Mouse (Mus musculus) MEL (cell line): ENCODE data around the gene Wdr1. TPM values are rescaled to one million over a fixed set of nuclear protein-coding genes. Genes with fewer than 3 reads are reported as not detected.

ENCODE experiments used
- DNase-seq: peaks from one replicate; pipeline ENCODE4 v3.0.0; 2011; ENCODE audit warnings: low read depth, low spot score
- H3K27ac ChIP-seq: 2 replicates; pipeline ENCODE4 v1.5.1; 2012; ENCODE audit warnings: low read depth, mild to moderate bottlenecking, control low read depth, low read length, moderate library complexity; ENCODE audit not compliant: control insufficient read depth
- H3K27me3 ChIP-seq, 2 experiments: fragments of 150-350 bp in 1 of 2; sonication (generic) in 1 of 2; 2 replicates each; pipeline ENCODE4 v1.6.1; 2012; ENCODE audit warnings: low read length in 2 of 2, mild to moderate bottlenecking in 2 of 2, improper control_type of control experiment in 1 of 2, moderate library complexity in 1 of 2; ENCODE audit not compliant: insufficient read depth in 2 of 2, control insufficient read depth in 1 of 2
- H3K36me3 ChIP-seq, 2 experiments: 2 replicates each; pipeline ENCODE4 v1.6.1; 2012 to 2014; ENCODE audit warnings: low read length in 2 of 2, improper control_type of control experiment in 1 of 2, inconsistent platforms in 1 of 2, mild to moderate bottlenecking in 1 of 2; ENCODE audit not compliant: insufficient read depth in 2 of 2, control insufficient read depth in 1 of 2
- H3K4me1 ChIP-seq, 2 experiments: fragments of 150-350 bp in 1 of 2; sonication (generic) in 1 of 2; 2 replicates each; pipeline ENCODE4 v1.6.1; 2012; ENCODE audit warnings: low read length in 2 of 2, improper control_type of control experiment in 1 of 2, mild to moderate bottlenecking in 1 of 2; ENCODE audit not compliant: insufficient read depth in 2 of 2, control insufficient read depth in 1 of 2
- H3K4me3 ChIP-seq, 2 experiments: fragments of 150-350 bp in 1 of 2; sonication (generic) in 1 of 2; 2 replicates each; pipeline ENCODE4 v1.5.1; 2012; ENCODE audit warnings: low read depth in 2 of 2, low read length in 2 of 2, mild to moderate bottlenecking in 2 of 2, moderate library complexity in 2 of 2, control low read depth in 1 of 2, improper control_type of control experiment in 1 of 2; ENCODE audit not compliant: control insufficient read depth in 1 of 2, insufficient read depth in 1 of 2
- H3K79me2 ChIP-seq: 2 replicates; pipeline ENCODE4 v1.6.1; 2012; ENCODE audit warnings: mild to moderate bottlenecking, low read length, moderate library complexity; ENCODE audit not compliant: control insufficient read depth, poor library complexity, insufficient read depth
- H3K9ac ChIP-seq: 2 replicates; pipeline ENCODE4 v1.6.1; 2012; ENCODE audit warnings: low read depth, mild to moderate bottlenecking, control low read depth, low read length, moderate library complexity; ENCODE audit not compliant: control insufficient read depth, poor library complexity, severe bottlenecking
- H3K9me3 ChIP-seq: fragments of 150-350 bp; sonication (generic); replicated peaks from 2 replicates; pipeline ENCODE4 v1.6.1; 2012; ENCODE audit warnings: mild to moderate bottlenecking, low read length, improper control_type of control experiment, moderate library complexity; ENCODE audit not compliant: insufficient read depth
- CHD1 ChIP-seq: IDR thresholded peaks from 2 replicates; pipeline ENCODE4 v1.6.1; 2012; ENCODE audit warnings: low read depth, mild to moderate bottlenecking, inconsistent platforms, low read length, improper control_type of control experiment
- CHD2 ChIP-seq: IDR thresholded peaks from 2 replicates; pipeline ENCODE4 v1.6.1; 2011; ENCODE audit warnings: low read length, improper control_type of control experiment
- EP300 ChIP-seq, 2 experiments: IDR thresholded peaks; 2 replicates each; pipeline ENCODE4 v1.6.1; 2011; ENCODE audit warnings: improper control_type of control experiment in 2 of 2, low read length in 2 of 2, low read depth in 1 of 2, mild to moderate bottlenecking in 1 of 2
- HCFC1 ChIP-seq: IDR thresholded peaks from 2 replicates; pipeline ENCODE4 v1.6.1; 2012; ENCODE audit warnings: low read depth, mild to moderate bottlenecking, inconsistent platforms, low read length, improper control_type of control experiment, moderate library complexity
- KAT2A ChIP-seq: conservative IDR thresholded peaks from 2 replicates; pipeline ENCODE4 v1.6.1; 2012; ENCODE audit warnings: low read depth, low read length, improper control_type of control experiment, inconsistent platforms
- MAFK ChIP-seq: IDR thresholded peaks from 2 replicates; pipeline ENCODE4 v1.6.1; 2011; ENCODE audit warnings: low read depth, mild to moderate bottlenecking, low read length, improper control_type of control experiment, borderline replicate concordance
- MAX ChIP-seq: IDR thresholded peaks from 2 replicates; pipeline ENCODE4 v1.6.1; 2011; ENCODE audit warnings: low read length, improper control_type of control experiment
- MAZ ChIP-seq: IDR thresholded peaks from 2 replicates; pipeline ENCODE4 v1.6.1; 2012; ENCODE audit warnings: low read depth, mild to moderate bottlenecking, inconsistent platforms, low read length, improper control_type of control experiment
- MXI1 ChIP-seq: IDR thresholded peaks from 2 replicates; pipeline ENCODE4 v1.6.1; 2011; ENCODE audit warnings: mild to moderate bottlenecking, low read depth, low read length, improper control_type of control experiment
- MYB ChIP-seq: IDR thresholded peaks from 2 replicates; pipeline ENCODE4 v1.6.1; 2011; ENCODE audit warnings: mild to moderate bottlenecking, low read depth, low read length, improper control_type of control experiment
- MYC ChIP-seq: IDR thresholded peaks from 2 replicates; pipeline ENCODE4 v1.6.1; 2011; ENCODE audit warnings: low read depth, mild to moderate bottlenecking, low read length, improper control_type of control experiment, moderate library complexity
- NELFE ChIP-seq: IDR thresholded peaks from 2 replicates; pipeline ENCODE4 v1.6.1; 2011; ENCODE audit warnings: low read depth, low read length, improper control_type of control experiment
- NRF1 ChIP-seq: IDR thresholded peaks from 2 replicates; pipeline ENCODE4 v1.6.1; 2014; ENCODE audit warnings: low read depth, mild to moderate bottlenecking, inconsistent platforms, low read length, improper control_type of control experiment, moderate library complexity; ENCODE audit not compliant: poor library complexity, insufficient read depth, severe bottlenecking
- POLR2A ChIP-seq, 2 experiments: IDR thresholded peaks; 2 replicates each; pipeline ENCODE4 v1.6.1; 2011 to 2012; ENCODE audit warnings: low read length in 2 of 2, mild to moderate bottlenecking in 2 of 2, control low read depth in 1 of 2, improper control_type of control experiment in 1 of 2, low read depth in 1 of 2, moderate library complexity in 1 of 2; ENCODE audit not compliant: control insufficient read depth in 1 of 2, insufficient read depth in 1 of 2, poor library complexity in 1 of 2
- POLR2AphosphoS2 ChIP-seq: IDR thresholded peaks from 2 replicates; pipeline ENCODE4 v1.6.1; 2011; ENCODE audit warnings: low read length, improper control_type of control experiment
- POLR2AphosphoS5 ChIP-seq: IDR thresholded peaks from 2 replicates; pipeline ENCODE4 v1.6.1; 2012; ENCODE audit warnings: low read depth, borderline replicate concordance, mild to moderate bottlenecking, inconsistent platforms, low read length, moderate library complexity, mixed read lengths
- RAD21 ChIP-seq: IDR thresholded peaks from 2 replicates; pipeline ENCODE4 v1.6.1; 2011; ENCODE audit warnings: mild to moderate bottlenecking, low read depth, low read length, improper control_type of control experiment
- RCOR1 ChIP-seq: IDR thresholded peaks from 2 replicates; pipeline ENCODE4 v1.6.1; 2012; ENCODE audit warnings: low read depth, mild to moderate bottlenecking, inconsistent platforms, low read length, improper control_type of control experiment
- SIN3A ChIP-seq: IDR thresholded peaks from 2 replicates; pipeline ENCODE4 v1.6.1; 2012; ENCODE audit warnings: low read length, improper control_type of control experiment, inconsistent platforms
- SMC3 ChIP-seq: IDR thresholded peaks from 2 replicates; pipeline ENCODE4 v1.6.1; 2011; ENCODE audit warnings: low read depth, low read length, improper control_type of control experiment
- TAL1 ChIP-seq: IDR thresholded peaks from 2 replicates; pipeline ENCODE4 v1.6.1; 2012; ENCODE audit warnings: mild to moderate bottlenecking, inconsistent platforms, low read length, moderate library complexity, mixed read lengths
- TBP ChIP-seq: IDR thresholded peaks from 2 replicates; pipeline ENCODE4 v1.8.0; 2011; ENCODE audit warnings: low read depth, low read length, improper control_type of control experiment
- TCF12 ChIP-seq: IDR thresholded peaks from 2 replicates; pipeline ENCODE4 v1.6.1; 2014; ENCODE audit warnings: low read depth, mild to moderate bottlenecking, inconsistent platforms, low read length, improper control_type of control experiment, moderate library complexity
- USF1 ChIP-seq: IDR thresholded peaks from 2 replicates; pipeline ENCODE4 v1.6.1; 2014; ENCODE audit warnings: low read depth, mild to moderate bottlenecking, inconsistent platforms, low read length, improper control_type of control experiment, moderate library complexity
- ZKSCAN1 ChIP-seq: IDR thresholded peaks from 2 replicates; pipeline ENCODE4 v1.6.1; 2012; ENCODE audit warnings: low read depth, mild to moderate bottlenecking, inconsistent platforms, low read length, improper control_type of control experiment, moderate library complexity
- ZNF384 ChIP-seq: IDR thresholded peaks from 2 replicates; pipeline ENCODE4 v1.6.1; 2012; ENCODE audit warnings: low read depth, mild to moderate bottlenecking, inconsistent platforms, low read length, improper control_type of control experiment
- polyA plus RNA-seq, 2 experiments: library from polyadenylated mRNA; stranded (reverse) in 1 of 2; unstranded in 1 of 2; fragments of >175 nt in 1 of 2; fragments of >200 nt in 1 of 2; gene quantifications; 2 replicates each; pipeline versions ENCODE4 v1.2.1 to v1.2.4; 2012; ENCODE audit warnings: low replicate concordance in 2 of 2, low read depth in 1 of 2; ENCODE audit not compliant: insufficient read length in 2 of 2, insufficient read depth in 1 of 2, missing spikeins in 1 of 2
- total RNA-seq: library from RNA; depleted of rRNA; stranded (reverse); fragments of 300-350 nt; gene quantifications from 2 replicates; pipeline ENCODE4 v1.2.3, GENCODE M21; 2012

Wdr1 gene
- total and polyA plus RNA-seq, 3 experiments = 144 to 174 TPM; not detected in 1

DNA sequence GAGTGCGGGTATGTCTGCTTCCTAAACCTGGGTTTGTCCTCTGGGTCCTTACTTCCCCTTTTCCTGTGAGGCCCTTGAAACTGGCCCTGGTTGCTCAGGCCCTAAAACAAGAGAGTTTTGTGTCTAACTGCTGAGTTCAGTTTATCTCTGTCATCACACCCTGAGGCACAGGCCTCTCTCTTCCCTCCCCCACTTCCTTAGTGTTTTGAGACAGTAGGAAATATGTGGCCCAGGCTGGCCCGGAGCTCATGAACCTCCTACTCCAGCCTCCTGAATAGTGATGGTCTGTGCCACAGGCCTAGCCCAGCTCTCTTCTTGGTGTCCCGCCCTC is 57.6 kb downstream of the Wdr1 start (continued):
- TF ChIP-seq MYB (no peak), CHD2 (peak; percentile 73), MAZ (0 out of 2 replicates have a peak, but pooled peaks have one; percentile 58), USF1 (no peak), CHD1 (no peak), MXI1 (no peak), ZNF384 (no peak), RCOR1 (no peak), NRF1 (no peak), HCFC1 (peak; percentile 51), POLR2A (IDR thresholded peaks at IDR 0.05; ENCODE audit: control insufficient read depth in 1 of 2, insufficient read depth in 1 of 2, low read depth in 1 of 2, low read length in 2 of 2, poor library complexity in 1 of 2) (peak in 1 of 2 experiments; percentile 78; a peak in 2 of 4 replicates), ZKSCAN1 (no peak)

DNA sequence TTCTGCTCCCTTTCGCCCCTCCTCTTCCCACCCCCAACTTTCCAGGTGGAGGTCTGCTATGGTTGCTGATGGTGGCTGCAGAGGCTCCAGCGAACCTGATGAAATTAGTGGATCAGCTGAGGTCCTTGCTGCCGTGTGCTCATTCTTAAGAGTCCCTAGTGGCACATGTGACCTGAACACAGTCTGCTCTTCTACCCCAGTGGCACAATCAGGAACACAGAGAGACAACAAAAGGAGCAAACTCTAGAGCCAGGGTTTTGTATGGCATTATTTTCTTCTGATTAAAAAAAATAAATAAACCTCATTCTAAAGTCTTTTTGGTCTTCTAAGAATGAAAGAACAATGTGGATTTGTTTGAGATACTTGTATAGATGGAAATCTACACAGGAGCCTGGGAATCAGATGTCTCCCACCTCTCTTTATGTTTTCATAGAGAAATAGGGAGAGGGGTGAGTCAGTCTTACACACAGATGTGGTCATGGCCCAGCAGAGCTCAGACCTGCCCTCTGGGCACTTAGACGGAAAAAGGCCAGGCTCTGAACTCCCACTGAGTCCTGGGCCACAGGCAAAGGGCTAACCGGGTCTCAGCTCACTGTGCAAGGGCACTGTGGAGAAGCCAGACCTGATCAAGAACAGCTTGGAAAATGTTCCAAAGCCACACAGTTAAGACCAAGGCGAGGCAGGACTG is 58.1 kb downstream of the Wdr1 start:
- H3K4me3 ChIP-seq = no peak overlapping the region; a peak in 1 of 4 replicates
- H3K27ac ChIP-seq = peak overlapping the region; percentile 82
- H3K9me3 ChIP-seq = no peaks in the 10 kb centered on the region
- DNase-seq = peak; percentile 60
- H3K36me3 ChIP-seq = peaks cover 0 to 28% of the 10 kb centered on the region in 2 experiments; a peak in 2 of 4 replicates
- peaks cover 10 to 36% of the 10 kb centered on the region in 2 experiments for H3K4me1 ChIP-seq
- TF ChIP-seq TCF12 (no peak), TBP (no peak), NRF1 (no peak), TAL1 (no peak), MYC (0 out of 2 replicates have a peak, but pooled peaks have one; percentile 37), NELFE (peak; percentile 47; the same call in 1 of the 2 replicates), USF1 (peak; percentile 71), RAD21 (no peak), CHD2 (no peak), KAT2A (no peak), POLR2AphosphoS2 (no peak), SIN3A (no peak), MAFK (no peak), POLR2A (IDR thresholded peaks at IDR 0.05; ENCODE audit: control insufficient read depth in 1 of 2, insufficient read depth in 1 of 2, low read depth in 1 of 2, low read length in 2 of 2, poor library complexity in 1 of 2) (peak in 1 of 2 experiments; percentile 57; a peak in 1 of 4 replicates), POLR2AphosphoS5 (no peak; the same call in 1 of the 2 replicates), EP300 (IDR thresholded peaks at IDR 0.05; ENCODE audit: low read depth in 1 of 2, low read length in 2 of 2) (no peak), SMC3 (no peak), ZKSCAN1 (no peak), MAX (peak; percentile 28)
- no peaks in the 10 kb centered on the region for H3K27me3 ChIP-seq
- no peaks in the 10 kb centered on the region; the same call in 1 of the 2 replicates for H3K79me2 ChIP-seq
- peak overlapping the region; percentile 49 for H3K9ac ChIP-seq
